Mouse (Mus musculus) G1E (cell line): ENCODE results near the gene Dlx6. TPM values are rescaled to one million over a fixed set of nuclear protein-coding genes. Genes with fewer than 3 reads are reported as not detected.

Source experiments
- ATAC-seq: 2 replicates; pipeline ENCODE4 v1.8.0; 2016; ENCODE audit warnings: mild to moderate bottlenecking; ENCODE audit not compliant: insufficient number of reproducible peaks, poor library complexity, low FRiP score, severe bottlenecking; ENCODE audit errors: extremely low read depth
- DNase-seq: peaks from one replicate; pipeline ENCODE4 v3.0.0; 2012; ENCODE audit warnings: low spot score
- H3K27me3 ChIP-seq: 2 replicates; pipeline ENCODE4 v1.6.1; 2012; ENCODE audit warnings: mild to moderate bottlenecking, low read length, inconsistent platforms; ENCODE audit not compliant: insufficient read depth
- H3K36me3 ChIP-seq: replicated peaks from 2 replicates; pipeline ENCODE3; 2012; ENCODE audit warnings: mild to moderate bottlenecking, inconsistent platforms
- H3K4me1 ChIP-seq: 2 replicates; pipeline ENCODE4 v1.6.1; 2012; ENCODE audit warnings: low read depth, low read length, inconsistent platforms, mixed read lengths; ENCODE audit not compliant: insufficient read depth
- H3K4me3 ChIP-seq: 2 replicates; pipeline ENCODE4 v1.5.1; 2012; ENCODE audit warnings: low read depth, mild to moderate bottlenecking, inconsistent platforms, low read length, moderate library complexity, mixed read lengths
- H3K9me3 ChIP-seq: replicated peaks from 2 replicates; pipeline ENCODE4 v1.6.1; 2012; ENCODE audit warnings: inconsistent platforms
- CTCF ChIP-seq: IDR thresholded peaks from 2 replicates; pipeline ENCODE4 v1.5.1; 2012; ENCODE audit warnings: low read depth, low read length, inconsistent platforms, mixed read lengths
- GATA1 ChIP-seq: IDR thresholded peaks from 2 replicates; pipeline ENCODE4 v1.6.1; 2012; ENCODE audit warnings: borderline replicate concordance, low read length, inconsistent platforms, mixed read lengths
- GATA2 ChIP-seq: IDR thresholded peaks from 2 replicates; pipeline ENCODE4 v1.6.1; 2012; ENCODE audit warnings: low read depth, low read length, inconsistent platforms, borderline replicate concordance
- POLR2AphosphoS5 ChIP-seq: IDR thresholded peaks from 2 replicates; pipeline ENCODE4 v1.6.1; 2012; ENCODE audit warnings: low read depth, low read length, inconsistent platforms; ENCODE audit not compliant: insufficient replicate concordance
- TAL1 ChIP-seq: conservative IDR thresholded peaks from 2 replicates; pipeline ENCODE4 v1.6.1; 2012; ENCODE audit warnings: low read depth, low read length, inconsistent platforms, mixed read lengths
- polyA plus RNA-seq: library from polyadenylated mRNA; stranded (reverse); fragments of >175 nt; gene quantifications from 2 replicates; pipeline ENCODE4 v1.2.3, GENCODE M21; 2012
- total RNA-seq, 2 experiments: library from RNA; stranded (forward) in 1 of 2; stranded (reverse) in 1 of 2; fragments of 200-1000 nt in 1 of 2; fragments of >200 nt in 1 of 2; fragmentation: Nextera tagmentation in 1 of 2; gene quantifications; 2 replicates each; pipeline ENCODE4 v1.2.3; 2014 to 2017

The Dlx6 gene
- total and polyA plus RNA-seq, 3 experiments = 1.1 TPM; not detected in 2

DNA sequence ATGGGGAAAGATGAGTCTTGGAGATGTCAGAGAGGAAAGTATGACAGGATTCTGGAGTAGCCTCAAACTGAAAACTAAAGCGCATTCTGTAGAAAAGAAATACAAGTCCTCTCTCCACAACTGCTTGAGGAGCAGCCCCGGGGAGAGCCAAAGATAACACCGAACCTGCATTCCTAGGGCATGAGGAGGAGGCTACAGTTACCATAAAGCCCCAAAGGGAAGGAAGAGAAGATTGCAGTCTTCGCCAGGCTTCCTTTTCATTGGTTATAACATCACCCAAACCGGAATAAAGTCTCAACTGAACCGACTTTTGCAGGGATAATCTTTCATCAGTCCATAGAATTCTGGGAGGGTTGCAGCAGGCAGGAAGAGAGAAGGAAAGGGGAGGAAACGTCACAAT, 32.7 kb upstream of the Dlx6 start:
- TF ChIP-seq CTCF (no peak), POLR2AphosphoS5 (no peak), GATA2 (no peak), TAL1 (no peak), GATA1 (no peak)
- DNase-seq = no peak
- Histone ChIP-seq H3K9me3 (no peaks in the 10 kb centered on the region), H3K4me3 (no peak overlapping the region), H3K27me3 (no peaks in the 10 kb centered on the region; the same call in 1 of the 2 replicates), H3K4me1 (no peaks in the 10 kb centered on the region), H3K36me3 (no peaks in the 10 kb centered on the region)
- ATAC-seq = no peak

DNA sequence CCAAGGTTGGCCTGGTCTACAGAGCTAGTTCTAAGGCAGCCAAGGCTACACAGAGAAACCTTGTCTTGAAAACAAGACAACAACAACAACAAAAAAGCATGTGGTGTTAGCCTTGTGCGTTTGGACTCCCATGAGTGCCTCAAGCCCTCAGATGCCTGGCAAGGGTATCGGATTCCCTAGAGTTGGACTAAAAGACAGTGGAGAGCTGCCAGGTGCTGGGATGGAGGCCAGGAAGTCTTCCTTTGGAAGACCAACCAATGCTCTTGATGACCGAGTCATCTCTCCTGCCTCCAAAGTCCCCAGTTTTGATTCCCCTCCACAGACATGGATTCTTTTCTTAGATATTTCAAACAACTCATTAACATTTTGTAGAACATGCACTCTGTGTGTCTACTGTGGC, 29.8 kb upstream of the Dlx6 start:
- H3K27me3 ChIP-seq = peaks cover 4% of the 10 kb centered on the region
- DNase-seq (no peak), ATAC-seq (no peak)
- no peak overlapping the region for H3K4me3 ChIP-seq
- H3K36me3 ChIP-seq = no peaks in the 10 kb centered on the region
- TF ChIP-seq POLR2AphosphoS5 (no peak), CTCF (no peak), GATA2 (no peak), GATA1 (no peak), TAL1 (no peak)
- no peaks in the 10 kb centered on the region for H3K9me3 ChIP-seq
- no peaks in the 10 kb centered on the region for H3K4me1 ChIP-seq

DNA sequence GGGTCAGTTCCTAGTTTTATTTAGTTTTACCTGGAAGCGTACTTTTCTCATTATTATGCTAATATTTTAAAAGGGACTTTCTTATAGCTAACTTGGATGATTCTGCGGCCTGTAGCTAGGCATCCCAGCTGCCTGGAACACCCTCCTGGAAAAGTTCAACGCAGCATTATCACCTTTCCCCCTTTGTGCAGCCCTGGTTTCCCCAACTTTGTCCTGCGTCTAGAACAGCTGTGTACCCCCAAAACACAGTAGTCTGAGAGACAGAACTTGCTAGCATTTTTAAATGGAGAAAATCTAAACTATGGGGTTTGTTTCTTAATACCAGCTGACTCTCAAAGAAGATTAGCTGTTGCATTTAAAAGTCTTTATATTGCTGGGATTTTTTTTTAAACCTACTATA, 14.6 kb upstream of the Dlx6 start:
- H3K9me3 ChIP-seq = no peaks in the 10 kb centered on the region
- no peak for TF ChIP-seq CTCF
- TF ChIP-seq GATA2 = no peak
- TF ChIP-seq TAL1 = no peak
- no peak for TF ChIP-seq POLR2AphosphoS5
- TF ChIP-seq GATA1 = no peak
- no peaks in the 10 kb centered on the region for H3K4me1 ChIP-seq
- peaks cover 8% of the 10 kb centered on the region for H3K27me3 ChIP-seq
- H3K4me3 ChIP-seq = no peak overlapping the region
- ATAC-seq (no peak), DNase-seq (no peak)
- H3K36me3 ChIP-seq = no peaks in the 10 kb centered on the region

DNA sequence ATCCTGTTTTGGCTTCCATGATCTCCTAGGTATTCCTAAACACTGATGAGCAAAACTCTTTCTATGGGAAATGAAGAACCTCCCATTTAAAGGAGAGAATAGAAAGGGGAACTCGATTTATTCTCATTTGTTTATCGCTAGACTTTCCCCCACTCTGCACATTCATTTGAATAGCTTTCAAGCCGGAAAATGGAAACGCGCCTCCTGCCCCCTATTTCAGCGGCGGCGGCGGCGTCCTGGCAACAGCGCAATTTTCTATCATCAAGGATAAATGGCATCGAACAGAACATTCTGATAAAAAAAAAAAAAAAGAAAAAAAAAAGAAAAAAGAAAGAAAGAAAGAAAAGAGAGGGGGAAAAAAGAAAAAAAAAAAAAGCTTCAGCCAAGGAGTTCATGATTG, 13.4 kb upstream of the Dlx6 start:
- no peak overlapping the region for H3K4me3 ChIP-seq
- peaks cover 11% of the 10 kb centered on the region for H3K27me3 ChIP-seq
- H3K4me1 ChIP-seq = no peaks in the 10 kb centered on the region
- H3K9me3 ChIP-seq = no peaks in the 10 kb centered on the region
- ATAC-seq (no peak), DNase-seq (no peak)
- no peaks in the 10 kb centered on the region for H3K36me3 ChIP-seq
- TF ChIP-seq GATA1 (no peak), GATA2 (no peak), TAL1 (no peak), CTCF (no peak), POLR2AphosphoS5 (no peak)

DNA sequence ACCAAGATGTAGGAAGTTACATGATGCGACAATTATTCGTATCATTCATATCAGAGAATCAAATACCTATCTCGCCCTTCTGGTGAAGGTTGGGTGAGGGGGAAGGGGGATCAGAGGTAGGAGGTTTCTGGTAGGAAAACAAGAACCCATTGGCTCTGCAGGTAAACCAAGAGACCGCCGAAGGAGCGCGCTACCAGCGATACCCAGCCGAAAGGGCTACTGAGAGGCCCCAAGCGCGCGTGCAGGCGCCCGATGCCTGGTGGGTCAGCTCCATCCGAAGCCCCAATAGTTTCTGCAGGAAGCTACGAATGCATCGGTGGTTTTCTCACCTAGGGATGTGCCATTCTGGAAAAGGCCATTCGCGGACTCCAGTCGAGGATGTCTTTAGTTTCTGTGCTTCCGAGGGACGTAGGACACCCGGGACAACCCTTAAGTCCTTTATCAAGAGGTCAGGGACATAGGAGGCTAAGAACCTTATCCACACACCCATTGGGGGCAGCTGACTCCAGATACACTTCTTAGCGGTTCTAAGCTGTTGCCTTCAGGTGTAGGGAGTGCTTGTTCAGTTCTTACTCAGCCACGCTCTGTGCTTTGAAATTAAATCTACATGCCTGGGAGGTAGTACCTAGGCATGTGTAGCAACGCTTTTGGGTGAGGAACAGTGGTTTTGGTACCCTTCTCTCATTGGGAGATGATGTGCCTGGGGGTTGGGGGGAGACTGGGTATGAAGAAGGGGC, 12.6 kb upstream of the Dlx6 start:
- TF ChIP-seq GATA1 (no peak), POLR2AphosphoS5 (no peak), TAL1 (no peak), CTCF (no peak), GATA2 (no peak)
- H3K4me1 ChIP-seq = no peaks in the 10 kb centered on the region
- no peak for DNase-seq
- H3K36me3 ChIP-seq = no peaks in the 10 kb centered on the region
- no peak for ATAC-seq
- H3K27me3 ChIP-seq = peaks cover 17% of the 10 kb centered on the region
- no peaks in the 10 kb centered on the region for H3K9me3 ChIP-seq
- H3K4me3 ChIP-seq = no peak overlapping the region

DNA sequence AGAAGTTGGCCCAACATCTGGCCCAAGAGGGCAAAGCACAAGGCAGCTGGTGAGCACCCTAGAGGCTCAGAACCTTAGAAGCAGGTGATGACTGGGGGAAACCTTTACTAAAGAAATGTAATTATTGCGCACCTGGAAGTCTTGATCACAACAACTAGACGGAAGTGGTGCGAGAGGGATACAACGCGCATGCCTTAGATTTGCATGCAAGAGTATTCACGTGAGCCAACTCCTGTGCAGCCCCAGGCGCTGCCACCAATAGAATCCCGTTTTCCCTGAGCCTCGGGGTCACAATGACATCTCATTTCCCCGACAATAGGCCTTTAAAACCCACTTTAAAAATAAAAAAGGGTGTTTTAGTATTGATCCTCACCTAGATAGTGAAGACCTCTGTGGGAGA, 12.0 kb upstream of the Dlx6 start:
- H3K4me3 ChIP-seq = no peak overlapping the region
- DNase-seq (no peak), ATAC-seq (no peak)
- H3K4me1 ChIP-seq = no peaks in the 10 kb centered on the region
- no peak for TF ChIP-seq GATA1
- TF ChIP-seq POLR2AphosphoS5 = no peak
- no peak for TF ChIP-seq GATA2
- no peak for TF ChIP-seq TAL1
- no peak for TF ChIP-seq CTCF
- H3K27me3 ChIP-seq = peaks cover 21% of the 10 kb centered on the region
- no peaks in the 10 kb centered on the region for H3K36me3 ChIP-seq
- H3K9me3 ChIP-seq = no peaks in the 10 kb centered on the region

DNA sequence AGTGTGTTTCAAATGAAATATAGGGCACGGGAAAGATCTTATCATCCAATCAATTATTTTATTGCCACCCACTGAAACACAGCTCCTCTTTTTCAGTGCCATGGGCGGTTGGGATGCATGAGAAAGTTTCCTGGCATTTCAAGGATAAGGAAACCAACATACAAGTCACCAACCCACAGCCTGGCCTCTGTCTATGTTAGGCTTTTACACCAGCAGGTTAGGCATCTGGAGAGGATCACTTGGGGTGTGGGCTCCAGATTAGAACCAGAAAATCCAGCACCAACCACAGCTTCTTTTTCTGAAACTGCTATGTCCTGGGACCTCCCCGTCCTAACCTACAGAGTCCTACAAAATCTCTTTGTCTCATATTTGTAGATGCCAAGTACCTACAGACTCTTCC, 10.2 kb upstream of the Dlx6 start:
- no peaks in the 10 kb centered on the region for H3K4me1 ChIP-seq
- no peaks in the 10 kb centered on the region for H3K36me3 ChIP-seq
- no peak for TF ChIP-seq CTCF
- TF ChIP-seq POLR2AphosphoS5 = no peak
- TF ChIP-seq GATA1 = no peak
- no peak for TF ChIP-seq GATA2
- TF ChIP-seq TAL1 = no peak
- peaks cover 26% of the 10 kb centered on the region for H3K27me3 ChIP-seq
- no peak for DNase-seq
- ATAC-seq = no peak
- no peaks in the 10 kb centered on the region for H3K9me3 ChIP-seq
- H3K4me3 ChIP-seq = no peak overlapping the region
